Mouse (Mus musculus) kidney, adult 18-20 months (tissue): ENCODE results near the gene Irf7.
"Not testable (repeated sequence)": the region's sequence is repeated elsewhere in the genome, so short reads cannot be mapped to it uniquely, and the experiment has no call there.

Experiments
- DNase-seq: peaks from one replicate; pipeline ENCODE4 v3.0.0; 2021

Irf7 gene

GRCm38 (mm10) chr7:141270631-141271030 lies 4.3 kb upstream of the Irf7 start:
- DNase-seq = no peak

GRCm38 (mm10) chr7:141269273-141269545 lies 2.9 kb upstream of the Irf7 start:
- no peak for DNase-seq

- DNase-seq = no peak
These were observed 2.4 kb upstream of the Irf7 start for GRCm38 (mm10) chr7:141268466-141269272.

GRCm38 (mm10) chr7:141265411-141265738 lies 906 bp downstream of the Irf7 start:
- DNase-seq = no peak

GRCm38 (mm10) chr7:141264761-141265410 lies 1.4 kb downstream of the Irf7 start:
- DNase-seq = peak; percentile 37

GRCm38 (mm10) chr7:141264041-141264700 lies 2.1 kb downstream of the Irf7 start:
- DNase-seq = no peak

GRCm38 (mm10) chr7:141263640-141264039 lies 2.6 kb downstream of the Irf7 start:
- no peak for DNase-seq

- DNase-seq = no peak
These were observed 4.8 kb downstream of the Irf7 start for GRCm38 (mm10) chr7:141261480-141261879.

GRCm38 (mm10) chr7:141256159-141256558 lies 10.1 kb downstream of the Irf7 start:
- DNase-seq = no peak

GRCm38 (mm10) chr7:141250486-141250885 lies 15.8 kb downstream of the Irf7 start:
- not testable (repeated sequence) for DNase-seq

- DNase-seq = no peak
These were observed 34.7 kb downstream of the Irf7 start for GRCm38 (mm10) chr7:141231551-141231950.

- DNase-seq = no peak
These were observed 35.2 kb downstream of the Irf7 start for GRCm38 (mm10) chr7:141231111-141231510.

GRCm38 (mm10) chr7:141230570-141230969 lies 35.7 kb downstream of the Irf7 start:
- DNase-seq = no peak

- no peak for DNase-seq
These were observed 36.6 kb downstream of the Irf7 start for GRCm38 (mm10) chr7:141229702-141230101.

GRCm38 (mm10) chr7:141228279-141229067 lies 37.8 kb downstream of the Irf7 start, which contains the start of gene Phrf1:
Gene Phrf1 (plus strand): TSS chr7:141228784.
- DNase-seq = peak; percentile 94

- DNase-seq = no peak
These were observed 38.5 kb downstream of the Irf7 start for GRCm38 (mm10) chr7:141227796-141228195.

GRCm38 (mm10) chr7:141226535-141226934 lies 39.7 kb downstream of the Irf7 start:
- no peak for DNase-seq

- DNase-seq = no peak
These were observed 43.5 kb downstream of the Irf7 start for GRCm38 (mm10) chr7:141222696-141223215.

GRCm38 (mm10) chr7:141222126-141222467 lies 44.2 kb downstream of the Irf7 start:
- no peak for DNase-seq

- DNase-seq = peak; percentile 96
These were observed 44.8 kb downstream of the Irf7 start for GRCm38 (mm10) chr7:141221249-141222125.

GRCm38 (mm10) chr7:141220377-141220776 lies 45.9 kb downstream of the Irf7 start:
- DNase-seq = no peak

- no peak for DNase-seq
These were observed 46.7 kb downstream of the Irf7 start for GRCm38 (mm10) chr7:141219558-141220099.
